Mouse (Mus musculus): ENCODE data around the gene Etl4. TPM values are rescaled to one million over a fixed set of nuclear protein-coding genes. Genes with fewer than 3 reads are reported as not detected.
A peak's percentile ranks its signal among the peaks of the same experiment; 100 is the strongest.

The Etl4 gene
- polyA plus RNA-seq, 1 experiment from 2014 or later = 28.4 TPM

DNA sequence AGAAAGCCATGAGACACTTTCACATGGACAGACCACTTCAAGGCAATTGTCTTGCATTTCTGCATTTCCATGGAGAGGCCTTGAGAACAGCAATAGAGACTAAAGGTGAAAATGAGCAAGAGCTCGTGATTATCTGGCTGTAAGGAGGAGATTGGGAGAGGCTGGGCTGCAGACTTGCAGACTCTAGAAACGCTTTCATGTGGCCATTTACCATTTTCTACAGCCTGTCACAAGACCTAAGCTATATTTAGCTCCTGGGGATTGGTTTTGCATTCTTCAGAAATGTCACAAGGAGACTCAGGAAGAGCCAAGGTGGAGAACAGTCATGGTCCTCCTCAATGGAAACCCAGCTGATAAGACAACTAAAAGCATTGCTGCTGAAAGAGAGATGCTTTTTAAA, 801.4 kb downstream of the Etl4 start:
- Histone ChIP-seq H3K36me3 (no peaks in the 10 kb centered on the region), H3K9me3 (no peaks in the 10 kb centered on the region), H3K4me2 (replicated peaks) (no peak overlapping the region), H3K4me3 (no peak overlapping the region), H3K9ac (no peak overlapping the region), H3K27ac (no peak overlapping the region), H3K27me3 (no peaks in the 10 kb centered on the region), H3K4me1 (no peaks in the 10 kb centered on the region)
- WGBS = 63% methylated on average over 2 of the region's 2 CpGs
- ATAC-seq (ENCODE audit: insufficient number of reproducible peaks, insufficient read depth, low FRiP score, low TSS enrichment) = no peak

DNA sequence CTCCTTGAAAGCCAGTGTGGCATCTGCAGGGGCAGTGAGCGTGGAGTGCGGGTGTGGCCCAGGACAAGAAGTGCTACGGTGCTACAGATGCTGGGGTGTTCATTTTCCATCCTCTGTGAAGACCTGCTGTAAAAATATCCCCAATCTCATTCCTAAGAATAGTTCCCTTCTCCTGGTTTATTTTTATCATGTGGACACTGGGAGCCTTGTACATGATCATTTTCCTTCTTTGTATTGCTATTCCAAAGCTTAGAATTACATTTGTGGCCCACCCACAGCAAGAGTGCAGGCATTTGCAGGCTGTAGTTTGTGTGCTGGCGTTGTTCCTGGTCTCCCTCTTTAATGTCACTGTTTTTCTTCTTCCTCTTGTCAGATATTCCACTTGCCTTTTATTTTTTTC, 809.5 kb downstream of the Etl4 start:
- no peaks in the 10 kb centered on the region for H3K27me3 ChIP-seq
- ATAC-seq (ENCODE audit: insufficient number of reproducible peaks, insufficient read depth, low FRiP score, low TSS enrichment) = no peak
- H3K4me3 ChIP-seq = no peak overlapping the region
- no peak overlapping the region for H3K4me2 ChIP-seq (replicated peaks)
- no peaks in the 10 kb centered on the region for H3K9me3 ChIP-seq
- H3K9ac ChIP-seq = no peak overlapping the region
- H3K27ac ChIP-seq = no peak overlapping the region
- H3K4me1 ChIP-seq = peaks cover 20% of the 10 kb centered on the region
- no peaks in the 10 kb centered on the region for H3K36me3 ChIP-seq
- 77% methylated on average over 4 of the region's 4 CpGs for WGBS

DNA sequence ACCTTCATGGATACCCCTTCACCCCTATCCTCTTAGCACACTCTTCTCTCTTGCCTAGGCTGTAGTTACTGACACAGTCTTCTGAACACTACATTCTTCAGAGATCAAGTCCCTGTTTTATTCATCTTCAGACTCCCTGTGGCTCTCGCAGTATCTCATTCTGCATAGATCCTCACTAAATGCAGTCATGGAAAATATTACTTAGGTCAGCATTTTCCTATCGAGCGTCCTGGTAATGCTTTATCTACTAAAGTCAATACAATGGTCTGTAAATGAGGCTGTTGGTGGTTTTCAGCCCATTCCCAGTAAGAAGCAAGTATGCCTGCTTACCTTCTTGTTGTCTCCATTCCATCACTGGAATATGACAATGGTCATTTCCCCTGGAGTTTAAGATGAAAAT, 811.5 kb downstream of the Etl4 start:
- H3K27me3 ChIP-seq = 0 out of 2 replicates have a peak, but pooled peaks cover 3% of the 10 kb centered on the region
- H3K36me3 ChIP-seq = no peaks in the 10 kb centered on the region
- WGBS = 85% methylated on average over 3 of the region's 3 CpGs

DNA sequence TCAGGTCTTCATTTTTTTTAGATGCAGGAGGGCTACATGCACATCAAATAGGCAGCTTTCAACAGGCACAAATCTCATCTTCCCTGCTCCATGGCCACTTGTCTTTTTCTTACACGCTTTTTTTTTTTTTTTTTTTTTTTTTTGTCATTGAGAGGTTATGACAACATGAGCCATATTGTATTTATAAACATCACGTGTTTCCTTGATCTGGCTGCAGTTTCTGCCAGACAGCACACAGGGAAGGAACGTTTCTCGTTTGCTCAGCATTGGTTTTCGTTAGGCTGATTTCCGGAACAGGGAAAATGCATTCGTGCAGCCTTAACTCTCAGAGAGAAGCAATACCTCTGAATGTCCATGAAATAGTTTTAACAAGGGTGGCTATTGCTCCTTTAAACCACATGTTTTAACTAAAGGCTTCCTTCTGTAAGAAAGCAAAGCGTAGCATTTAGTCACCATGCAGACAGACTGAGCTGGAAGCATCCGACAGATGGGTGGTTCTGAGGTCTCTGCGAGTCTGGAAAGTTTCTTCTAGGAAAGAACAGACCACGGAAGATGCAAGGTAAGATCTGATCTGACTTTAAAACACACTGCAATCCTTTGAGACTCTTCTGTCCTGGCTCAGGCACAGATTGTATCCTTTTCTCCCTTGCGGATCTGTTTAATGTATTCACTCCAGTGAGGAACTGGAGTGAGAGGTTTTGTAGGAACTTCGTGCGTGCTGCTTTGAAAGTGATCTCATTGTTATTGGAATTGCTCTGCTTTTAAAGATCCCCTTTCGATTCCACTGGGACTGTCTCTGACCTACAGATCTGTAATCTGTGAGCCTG, 812.8 kb downstream of the Etl4 start:
- no peak overlapping the region for H3K9ac ChIP-seq
- H3K4me2 ChIP-seq (replicated peaks) = peak overlapping the region; percentile 44
- peaks cover 27% of the 10 kb centered on the region for H3K4me1 ChIP-seq
- H3K4me3 ChIP-seq = peak overlapping the region; percentile 27
- ATAC-seq (ENCODE audit: insufficient number of reproducible peaks, insufficient read depth, low FRiP score, low TSS enrichment) = peak; percentile 55; the same call in 1 of the 2 replicates
- H3K9me3 ChIP-seq = no peaks in the 10 kb centered on the region
- H3K27ac ChIP-seq = peak overlapping the region; percentile 69
- H3K27me3 ChIP-seq = 0 out of 2 replicates have a peak, but pooled peaks cover 3% of the 10 kb centered on the region
- no peaks in the 10 kb centered on the region for H3K36me3 ChIP-seq
- WGBS = 6% methylated on average over 15 of the region's 15 CpGs

More for the DNA sequence above, 811.5 kb downstream of the Etl4 start:
- ATAC-seq (ENCODE audit: insufficient number of reproducible peaks, insufficient read depth, low FRiP score, low TSS enrichment) = no peak
- no peak overlapping the region for H3K9ac ChIP-seq
- H3K9me3 ChIP-seq = no peaks in the 10 kb centered on the region
- peaks cover 27% of the 10 kb centered on the region for H3K4me1 ChIP-seq
- H3K27ac ChIP-seq = no peak overlapping the region
- no peak overlapping the region for H3K4me3 ChIP-seq
- no peak overlapping the region for H3K4me2 ChIP-seq (replicated peaks)

DNA sequence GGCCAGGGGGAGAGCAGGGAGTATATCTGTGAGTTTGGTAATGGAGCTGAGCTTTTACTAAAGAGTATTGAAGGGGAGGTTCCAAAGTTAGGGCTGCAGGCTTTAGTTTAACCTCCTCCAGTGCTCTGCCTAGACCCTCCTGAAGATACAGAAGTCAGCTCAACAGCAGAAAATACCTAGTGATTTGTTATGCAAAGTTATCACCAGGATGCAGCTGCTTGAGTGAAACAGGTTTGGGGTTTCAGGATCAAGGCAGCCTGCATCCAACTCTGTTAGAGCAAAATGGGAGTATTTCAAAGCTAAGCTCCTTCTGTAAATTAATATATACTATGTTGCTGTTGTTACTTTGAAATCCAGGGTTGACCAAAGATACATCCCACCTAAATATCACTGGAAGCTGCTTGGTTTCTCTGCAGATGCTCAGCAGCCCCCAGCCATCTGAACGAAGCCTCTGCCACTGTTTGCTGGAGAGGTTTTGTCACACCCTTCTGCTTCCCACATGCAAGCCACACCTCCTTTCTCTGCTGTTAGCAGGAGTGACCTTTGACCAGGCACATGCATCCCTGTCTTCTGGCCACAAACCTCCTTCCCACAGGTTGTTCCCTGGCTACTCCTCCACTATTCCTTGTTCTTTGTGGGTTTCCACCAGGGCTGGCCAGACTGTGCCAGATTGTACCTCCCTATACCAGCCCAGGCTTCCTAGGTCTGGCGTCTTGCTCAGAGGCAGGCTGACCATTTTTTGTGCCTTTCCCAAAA, 814.6 kb downstream of the Etl4 start:
- no peaks in the 10 kb centered on the region for H3K9me3 ChIP-seq
- no peak for ATAC-seq (ENCODE audit: insufficient number of reproducible peaks, insufficient read depth, low FRiP score, low TSS enrichment)
- 33% methylated on average over 2 of the region's 2 CpGs for WGBS
- no peaks in the 10 kb centered on the region for H3K36me3 ChIP-seq
- no peak overlapping the region for H3K4me3 ChIP-seq
- H3K27ac ChIP-seq = no peak overlapping the region
- H3K4me1 ChIP-seq = peaks cover 27% of the 10 kb centered on the region
- H3K9ac ChIP-seq = no peak overlapping the region
- peak overlapping the region; percentile 44; the same call in 1 of the 2 replicates for H3K4me2 ChIP-seq (replicated peaks)
- 0 out of 2 replicates have a peak, but pooled peaks cover 3% of the 10 kb centered on the region for H3K27me3 ChIP-seq

DNA sequence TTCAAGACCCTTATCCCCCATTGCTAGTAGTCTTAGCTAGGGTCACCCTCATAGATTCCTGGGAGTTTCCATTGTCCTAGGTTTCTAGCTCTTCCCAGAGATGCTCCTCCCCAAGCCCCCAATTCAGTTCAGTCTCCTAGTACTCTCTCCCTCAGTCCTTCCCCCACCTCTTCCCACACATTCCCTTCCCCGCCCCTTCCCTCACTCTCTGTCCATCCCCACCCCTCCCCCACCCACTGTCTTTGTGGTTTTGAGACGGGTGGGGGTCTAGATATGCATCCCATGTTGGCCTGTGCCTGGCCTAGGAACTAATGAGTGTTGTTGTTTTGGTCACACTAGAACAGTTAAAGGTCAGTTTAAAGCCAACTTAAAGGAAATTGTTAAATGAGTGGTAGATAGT, 817.4 kb downstream of the Etl4 start:
- H3K9ac ChIP-seq = no peak overlapping the region
- no peak overlapping the region for H3K27ac ChIP-seq
- H3K36me3 ChIP-seq = no peaks in the 10 kb centered on the region
- no peak overlapping the region for H3K4me2 ChIP-seq (replicated peaks)
- H3K4me3 ChIP-seq = no peak overlapping the region
- peaks cover 23% of the 10 kb centered on the region for H3K4me1 ChIP-seq
- WGBS = 50% methylated on average over 2 of the region's 2 CpGs
- ATAC-seq (ENCODE audit: insufficient number of reproducible peaks, insufficient read depth, low FRiP score, low TSS enrichment) = no peak
- 0 out of 2 replicates have a peak, but pooled peaks cover 3% of the 10 kb centered on the region for H3K27me3 ChIP-seq
- H3K9me3 ChIP-seq = no peaks in the 10 kb centered on the region

DNA sequence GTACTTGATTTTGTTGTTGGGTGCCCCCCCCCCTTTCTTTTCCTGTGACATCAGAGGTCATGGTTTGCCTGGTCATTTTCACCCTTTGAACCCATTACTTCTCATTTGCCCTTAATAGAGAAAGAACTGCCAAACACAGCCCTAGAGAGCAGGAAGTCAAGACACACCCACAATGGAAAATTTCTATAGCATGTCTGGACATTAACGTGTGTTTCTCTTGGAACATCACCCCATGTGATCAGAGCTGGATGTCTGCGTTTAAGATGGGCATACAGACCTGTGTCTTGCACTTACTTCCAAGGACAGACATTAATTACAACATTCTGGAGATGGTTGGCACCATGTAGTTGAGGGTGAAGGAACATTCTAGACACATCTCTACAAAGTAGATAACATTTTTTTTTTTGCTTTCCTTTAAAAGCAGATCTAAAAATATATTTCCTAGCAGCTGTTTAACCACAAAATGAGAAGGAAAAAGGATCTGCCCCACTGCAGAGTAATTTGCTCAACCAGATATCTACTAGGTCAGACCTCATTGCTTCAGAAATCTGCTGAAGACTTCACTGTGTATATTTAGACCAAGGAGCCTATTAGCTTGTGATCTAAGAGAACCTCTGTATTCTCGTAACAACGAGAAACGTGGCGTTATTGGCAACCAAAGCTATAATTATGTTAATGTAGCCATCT, 818.3 kb downstream of the Etl4 start:
- no peak for ATAC-seq (ENCODE audit: insufficient number of reproducible peaks, insufficient read depth, low FRiP score, low TSS enrichment)
- Histone ChIP-seq H3K4me1 (peaks cover 16% of the 10 kb centered on the region), H3K4me3 (no peak overlapping the region), H3K27ac (no peak overlapping the region), H3K4me2 (replicated peaks) (no peak overlapping the region), H3K36me3 (no peaks in the 10 kb centered on the region), H3K27me3 (0 out of 2 replicates have a peak, but pooled peaks cover 3% of the 10 kb centered on the region), H3K9ac (no peak overlapping the region), H3K9me3 (no peaks in the 10 kb centered on the region)
- 68% methylated on average over 6 of the region's 6 CpGs for WGBS

DNA sequence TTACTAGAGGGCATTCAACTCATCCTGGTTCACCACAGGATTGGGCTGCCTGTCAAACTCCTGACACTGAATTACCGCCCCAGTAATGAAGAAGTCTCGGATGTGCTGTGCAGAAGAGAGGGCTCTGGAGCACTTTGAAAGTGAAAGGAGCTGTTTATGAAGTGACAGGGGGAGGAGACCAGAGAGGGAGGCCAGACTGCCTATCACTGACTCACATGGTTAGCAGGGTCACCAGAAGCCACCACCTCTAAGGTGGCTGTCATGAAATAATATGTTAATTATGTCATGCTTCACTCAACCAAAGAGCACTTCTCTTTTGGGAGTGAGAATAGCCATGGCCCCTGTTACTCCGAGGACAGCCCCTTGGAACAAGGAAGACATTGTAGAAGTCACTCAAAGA, 825.9 kb downstream of the Etl4 start:
- WGBS = 42% methylated on average over 3 of the region's 3 CpGs

DNA sequence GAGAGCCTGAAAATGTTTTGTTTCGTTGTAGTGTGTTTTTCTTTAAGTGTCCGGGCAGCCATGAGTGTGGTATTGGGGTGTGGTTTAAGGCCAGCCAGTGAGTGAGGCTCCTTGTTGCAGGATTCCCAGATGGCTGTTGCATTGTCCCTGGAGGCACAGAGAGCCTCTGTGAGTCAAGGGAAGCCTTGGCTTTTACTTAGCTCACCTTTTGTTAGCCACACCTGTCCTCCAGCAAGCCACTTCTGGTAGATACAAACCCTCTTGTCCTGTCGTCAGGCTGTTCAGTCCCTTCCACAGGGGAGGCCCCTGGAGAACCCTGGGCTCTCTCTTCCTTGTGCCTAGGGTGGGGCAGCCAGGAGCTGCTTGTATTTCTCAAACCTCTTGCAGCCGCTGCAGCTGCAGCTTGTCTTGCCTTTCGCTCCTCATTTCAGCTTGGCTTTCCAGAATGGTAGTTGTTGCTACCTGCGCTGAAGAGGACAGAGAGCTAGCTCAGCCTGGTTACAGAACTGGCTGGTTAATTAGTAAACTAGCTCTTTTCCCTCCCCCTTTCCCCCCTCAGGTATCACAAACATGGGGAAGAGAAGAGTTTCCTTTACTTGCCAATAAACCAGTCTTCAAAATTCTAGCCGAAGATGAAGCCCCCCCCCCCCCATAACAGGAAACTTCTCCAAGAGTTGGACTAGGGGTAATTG, 826.9 kb downstream of the Etl4 start:
- H3K4me1 ChIP-seq = peaks cover 17% of the 10 kb centered on the region
- H3K4me3 ChIP-seq = no peak overlapping the region
- H3K36me3 ChIP-seq = no peaks in the 10 kb centered on the region
- H3K27me3 ChIP-seq = no peaks in the 10 kb centered on the region
- WGBS = 40% methylated on average over 7 of the region's 7 CpGs
- H3K9ac ChIP-seq = no peak overlapping the region
- ATAC-seq (ENCODE audit: insufficient number of reproducible peaks, insufficient read depth, low FRiP score, low TSS enrichment) = 0 out of 2 replicates have a peak, but pooled peaks have one; percentile 47
- peak overlapping the region; percentile 27; the same call in 1 of the 2 replicates for H3K4me2 ChIP-seq (replicated peaks)
- H3K9me3 ChIP-seq = no peaks in the 10 kb centered on the region
- no peak overlapping the region for H3K27ac ChIP-seq

More for the DNA sequence above, 825.9 kb downstream of the Etl4 start:
- no peak overlapping the region for H3K4me3 ChIP-seq
- no peak for ATAC-seq (ENCODE audit: insufficient number of reproducible peaks, insufficient read depth, low FRiP score, low TSS enrichment)
- no peak overlapping the region for H3K27ac ChIP-seq
- H3K4me1 ChIP-seq = peaks cover 17% of the 10 kb centered on the region
- no peak overlapping the region for H3K4me2 ChIP-seq (replicated peaks)
- no peaks in the 10 kb centered on the region for H3K9me3 ChIP-seq
- H3K27me3 ChIP-seq = no peaks in the 10 kb centered on the region
- no peaks in the 10 kb centered on the region for H3K36me3 ChIP-seq
- no peak overlapping the region for H3K9ac ChIP-seq

DNA sequence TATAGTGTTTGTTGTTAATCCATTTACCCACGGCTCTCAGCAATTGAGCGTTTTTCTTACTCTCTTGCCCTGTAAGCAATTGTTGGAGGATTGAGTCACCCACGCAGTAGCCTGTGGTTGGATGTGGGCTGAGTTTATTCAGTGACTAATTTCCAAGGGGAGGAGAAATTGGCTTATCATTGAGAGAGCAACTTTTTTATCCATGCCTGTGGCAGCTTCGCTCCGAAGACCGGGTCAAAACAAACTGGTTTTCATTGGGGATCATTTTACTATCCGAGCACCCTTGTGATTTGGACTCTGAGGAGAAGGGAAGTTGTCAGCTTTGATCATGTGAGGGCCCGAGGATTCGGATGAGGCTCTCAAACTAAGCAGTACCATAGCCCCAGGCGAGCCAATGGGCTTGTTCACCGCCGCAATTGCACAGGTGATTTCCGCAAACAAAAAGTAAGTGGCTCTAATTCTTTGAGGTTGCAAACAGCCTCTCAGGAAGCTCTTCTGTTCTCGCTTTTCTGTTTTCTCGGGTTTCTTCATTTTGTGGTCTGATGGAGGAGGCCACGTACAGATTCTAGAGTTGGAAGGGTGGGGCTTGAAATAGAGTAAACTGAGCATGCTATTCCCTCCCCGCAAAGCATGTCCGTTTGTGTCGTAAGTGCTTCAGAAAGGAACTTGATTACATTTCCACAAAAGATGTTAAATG, 827.7 kb downstream of the Etl4 start:
- no peaks in the 10 kb centered on the region for H3K9me3 ChIP-seq
- H3K4me1 ChIP-seq = peaks cover 17% of the 10 kb centered on the region
- ATAC-seq (ENCODE audit: insufficient number of reproducible peaks, insufficient read depth, low FRiP score, low TSS enrichment) = no peak
- no peak overlapping the region for H3K4me3 ChIP-seq
- H3K4me2 ChIP-seq (replicated peaks) = peak overlapping the region; percentile 27
- no peaks in the 10 kb centered on the region for H3K36me3 ChIP-seq
- H3K27ac ChIP-seq = no peak overlapping the region
- no peaks in the 10 kb centered on the region for H3K27me3 ChIP-seq
- 48% methylated on average over 19 of the region's 19 CpGs for WGBS
- H3K9ac ChIP-seq = no peak overlapping the region

Measured in embryonic facial prominence, embryonic 12.5 days (tissue).